Mouse (Mus musculus) spleen, adult 18-20 months (tissue): ENCODE measurements around the gene Pde6g.
"Not testable (repeated sequence)": the region's sequence is repeated elsewhere in the genome, so short reads cannot be mapped to it uniquely, and the experiment has no call there.

Experiments used
- DNase-seq, 2 experiments: peaks; one replicate each; pipeline ENCODE4 v3.0.0; 2022; ENCODE audit warnings: mixed read lengths in 2 of 2

Pde6g gene

GRCm38 (mm10) chr11:120418592-120418991 lies 34.7 kb downstream of the Pde6g start:
- no peak for DNase-seq

- no peak for DNase-seq
These were observed 35.4 kb downstream of the Pde6g start for GRCm38 (mm10) chr11:120417852-120418251.

GRCm38 (mm10) chr11:120413621-120414020 lies 39.7 kb downstream of the Pde6g start:
- not testable (repeated sequence) for DNase-seq

- DNase-seq = no peak
These were observed 46.9 kb downstream of the Pde6g start for GRCm38 (mm10) chr11:120406445-120406844.

GRCm38 (mm10) chr11:120405867-120406266 lies 47.4 kb downstream of the Pde6g start:
- DNase-seq = no peak

GRCm38 (mm10) chr11:120404814-120405213 lies 48.5 kb downstream of the Pde6g start:
- DNase-seq = no peak

- no peak for DNase-seq
These were observed 54.0 kb downstream of the Pde6g start for GRCm38 (mm10) chr11:120399319-120399718.
